Mouse (Mus musculus) gastrocnemius, adult 18-20 months (tissue): ENCODE measurements around the gene Bckdk. TPM values are rescaled to one million over a fixed set of nuclear protein-coding genes. Genes with fewer than 3 reads are reported as not detected.
"Not testable (repeated sequence)": the region's sequence is repeated elsewhere in the genome, so short reads cannot be mapped to it uniquely, and the experiment has no call there.

Source experiments
- DNase-seq: peaks from one replicate; pipeline ENCODE4 v3.0.0; 2021; ENCODE audit warnings: low spot score
- total RNA-seq, 2 experiments: library from RNA; stranded (reverse); gene quantifications; 2 replicates each; pipeline ENCODE4 v1.2.3; 2021

The Bckdk gene
- total RNA-seq, 2 experiments from 2014 or later = 169 to 173 TPM

DNA sequence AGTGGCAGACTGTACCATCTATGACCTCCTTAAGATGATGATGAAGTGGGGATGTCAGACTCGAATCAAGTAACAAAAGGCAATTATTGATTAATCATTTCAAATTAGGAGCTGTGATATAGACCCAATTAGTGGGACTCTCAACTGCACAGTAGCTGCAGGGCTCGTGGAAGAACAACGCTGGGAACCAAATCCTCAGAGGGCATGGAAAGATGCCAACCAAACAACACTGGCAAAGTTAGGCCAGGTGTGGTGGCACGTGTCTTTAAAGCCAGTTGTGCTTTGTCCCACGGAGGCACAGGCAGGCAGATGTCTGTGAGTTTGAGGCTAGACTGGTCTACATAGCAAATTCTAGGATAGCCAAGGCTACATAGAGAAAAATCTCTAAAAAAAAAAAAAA, 26.8 kb downstream of the Bckdk start:
- no peak for DNase-seq

DNA sequence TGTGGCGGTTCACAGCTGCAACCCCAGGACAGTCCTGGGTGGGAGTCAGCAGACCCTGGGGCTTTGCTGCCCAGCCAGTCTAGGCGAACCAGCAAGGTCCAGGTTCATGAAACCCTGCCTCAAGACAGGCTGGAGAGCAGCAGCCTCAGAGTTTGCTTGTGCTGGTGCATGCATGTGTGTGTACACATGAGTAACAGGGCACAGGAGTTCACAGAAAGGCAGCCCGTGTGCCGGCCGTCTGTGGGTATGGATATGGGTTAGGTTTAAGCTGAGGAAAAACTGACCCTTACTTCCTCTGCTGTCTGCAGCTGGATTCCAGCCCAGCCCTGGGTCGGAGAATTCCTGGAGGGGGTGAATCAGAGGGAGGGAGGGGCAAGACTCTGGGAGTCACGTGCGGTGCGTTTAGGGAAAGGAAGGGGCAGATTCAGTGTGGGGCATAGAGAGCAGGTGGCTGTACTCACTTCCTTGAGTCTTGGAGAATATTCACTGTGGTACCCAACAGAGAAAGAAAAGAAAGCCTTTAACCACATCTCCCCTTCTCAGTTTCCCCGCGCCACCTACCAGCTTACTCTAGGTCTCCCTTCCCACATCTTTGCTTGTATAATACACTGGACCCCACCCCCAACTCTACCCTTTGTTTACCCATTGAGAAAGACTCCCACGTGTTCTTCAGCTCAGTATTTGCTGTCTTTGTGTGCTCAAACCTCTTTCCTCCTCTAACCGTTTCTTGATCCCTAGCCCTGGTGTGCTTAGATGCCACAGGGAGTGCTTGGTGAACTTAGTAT, 27.7 kb downstream of the Bckdk start:
- no peak for DNase-seq

DNA sequence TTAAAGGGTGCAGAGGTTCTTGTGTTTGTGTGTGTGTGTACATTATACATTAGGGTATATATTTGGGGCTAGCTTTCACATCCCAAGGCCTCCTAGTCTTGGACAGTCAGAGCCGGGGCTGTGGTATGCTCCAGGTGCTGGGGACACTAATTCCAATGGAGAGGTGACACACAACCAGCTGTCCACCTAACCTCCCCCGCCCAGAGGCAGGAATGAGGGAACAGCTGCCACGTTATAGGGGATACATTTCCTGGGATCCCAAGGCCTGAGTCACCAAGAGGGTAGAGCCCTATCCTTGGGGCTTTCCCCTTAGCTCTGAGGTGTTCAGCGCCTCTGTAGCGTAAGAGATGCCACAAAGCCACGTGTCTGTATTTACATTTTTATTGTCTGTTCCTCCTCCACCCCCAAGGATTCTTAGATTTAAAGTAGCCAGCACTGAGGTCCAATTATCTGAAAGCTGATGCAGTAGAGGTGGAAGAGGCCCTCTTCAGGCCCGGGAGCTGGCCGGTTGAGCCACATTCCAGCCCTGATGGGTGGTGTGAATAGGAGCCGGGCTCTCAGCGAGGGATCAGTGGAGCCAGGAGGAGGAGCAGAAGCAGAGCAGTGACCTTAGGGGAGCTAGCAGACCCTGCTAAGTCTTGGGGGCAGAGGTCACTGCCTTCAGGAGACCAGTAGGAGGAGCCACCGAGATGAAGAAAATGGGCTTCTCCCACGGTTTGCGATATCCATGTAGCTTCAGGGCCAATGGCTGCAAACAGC, 28.6 kb downstream of the Bckdk start:
- DNase-seq = no peak

DNA sequence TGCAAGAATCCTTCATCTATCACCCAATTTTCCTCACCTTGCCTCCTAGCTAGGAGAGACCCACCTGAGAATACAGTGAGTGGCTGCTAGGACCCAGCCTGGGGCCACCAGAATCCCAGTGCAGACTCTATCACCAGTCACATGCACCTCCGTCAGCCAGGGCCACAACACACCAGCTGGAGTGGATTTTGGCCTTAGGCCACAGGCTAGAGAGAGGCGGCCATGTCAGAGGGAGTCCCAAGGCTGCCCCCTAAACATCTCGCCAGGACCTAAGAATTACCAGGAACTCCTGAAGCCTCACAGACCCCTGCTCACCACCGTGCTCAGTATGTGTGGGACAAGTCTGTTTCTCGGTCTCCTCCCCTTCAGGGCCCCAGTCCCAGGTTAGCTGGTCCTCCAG, 30.2 kb downstream of the Bckdk start:
- DNase-seq = no peak

DNA sequence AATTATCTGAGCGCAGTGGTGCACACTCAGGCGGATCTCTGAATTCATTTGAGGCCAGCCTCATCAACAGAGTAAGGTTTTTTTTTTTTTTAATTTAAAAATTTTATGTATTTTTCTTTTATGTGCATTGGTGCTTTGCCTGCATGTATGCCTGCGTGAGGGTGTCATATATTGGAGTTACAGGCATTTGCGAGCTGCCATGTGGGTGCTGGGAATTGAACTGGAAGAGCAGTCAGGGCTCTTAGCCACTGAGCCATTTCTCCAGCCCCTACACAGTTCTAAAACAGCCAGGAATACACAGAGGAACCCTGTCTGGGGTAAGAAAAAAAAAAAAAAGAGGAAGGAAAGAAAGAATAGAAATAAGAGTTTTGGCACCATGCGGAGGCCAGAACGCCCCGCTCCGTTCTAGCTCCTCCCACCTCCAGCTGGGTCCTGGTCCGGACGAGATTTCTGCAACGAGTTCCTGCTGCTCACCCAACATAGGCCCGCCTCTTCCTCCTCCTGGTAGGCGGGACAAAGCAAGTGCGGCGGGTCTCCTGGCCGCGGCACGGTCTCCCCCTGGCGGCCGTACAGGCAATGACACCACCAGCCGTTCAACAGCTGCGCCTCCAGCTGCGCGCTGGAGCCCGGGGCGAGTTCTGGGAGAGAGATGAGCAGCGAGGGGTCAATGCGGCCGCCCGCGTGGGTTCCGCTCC, 31.3 kb downstream of the Bckdk start:
- peak; percentile 97 for DNase-seq

DNA sequence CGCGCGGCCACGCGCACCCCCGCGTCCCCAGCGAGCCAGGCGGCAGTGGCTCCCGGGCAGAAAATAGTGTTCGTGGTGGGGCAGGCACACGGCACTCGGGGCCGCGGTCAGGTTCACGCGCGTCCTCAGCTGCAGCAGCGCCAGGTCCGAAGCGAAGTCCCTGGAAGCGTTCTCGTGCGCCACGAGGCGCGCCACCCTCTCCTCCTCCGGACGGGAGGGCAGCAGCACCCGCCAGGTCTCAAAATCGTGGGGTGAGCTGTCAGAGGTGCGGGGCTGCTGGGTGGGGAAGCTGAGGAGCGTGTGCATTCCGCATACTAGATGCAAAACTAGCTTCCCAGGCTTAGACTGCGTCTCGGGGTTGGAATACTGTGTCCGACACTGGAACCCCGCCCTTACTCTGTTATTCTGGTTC, 31.9 kb downstream of the Bckdk start:
- no peak for DNase-seq

DNA sequence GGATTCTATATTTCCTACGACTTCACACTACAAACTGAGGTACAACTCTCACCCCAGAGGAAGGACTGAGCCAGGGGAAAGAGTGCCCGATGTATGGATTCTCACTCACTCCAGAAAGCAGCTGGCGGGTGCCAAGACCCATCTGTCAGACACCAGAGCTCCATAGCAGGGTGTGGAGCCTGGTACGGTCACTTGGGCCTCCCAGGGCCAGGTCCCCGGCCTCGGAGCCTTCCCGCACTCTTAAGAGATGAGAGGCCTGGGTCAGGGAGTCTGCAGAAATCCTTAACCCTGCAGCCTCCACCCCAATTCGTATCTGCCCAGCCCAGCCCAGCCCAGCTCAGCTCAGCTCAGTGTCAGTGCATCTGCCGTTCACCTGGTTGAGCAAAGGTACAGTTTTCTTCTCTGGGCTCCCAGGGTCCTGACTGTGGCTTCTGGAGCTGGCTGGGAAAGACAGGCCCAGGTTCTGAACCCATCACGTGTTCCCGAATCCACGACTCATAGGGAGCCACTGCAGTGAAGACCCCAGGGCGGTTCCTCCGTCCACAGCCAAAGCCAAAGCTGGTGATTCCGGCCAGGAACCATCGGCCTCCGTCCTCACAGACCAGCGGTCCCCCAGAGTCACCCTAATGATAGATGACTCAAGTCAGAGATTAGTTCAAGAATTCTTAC, 32.5 kb downstream of the Bckdk start:
- no peak for DNase-seq

DNA sequence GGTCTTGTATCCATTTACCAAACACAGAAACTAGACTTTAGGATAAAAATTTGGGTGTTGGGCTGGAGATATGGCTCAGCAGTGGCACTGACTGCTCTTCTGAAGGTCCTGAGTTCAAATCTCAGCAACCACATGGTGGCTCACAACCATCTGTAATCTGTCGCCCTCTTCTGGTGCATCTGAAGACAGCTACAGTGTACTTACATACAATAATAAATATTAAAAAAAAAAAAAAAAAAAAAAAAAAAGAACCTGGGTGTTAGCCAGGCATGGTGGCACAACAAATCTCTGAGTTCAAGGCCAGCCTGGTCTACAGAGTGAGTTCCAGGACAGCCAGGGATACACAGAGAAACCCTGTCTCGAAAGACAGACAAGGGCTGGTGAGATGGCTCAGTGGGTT, 38.2 kb downstream of the Bckdk start:
- DNase-seq = not testable (repeated sequence)

DNA sequence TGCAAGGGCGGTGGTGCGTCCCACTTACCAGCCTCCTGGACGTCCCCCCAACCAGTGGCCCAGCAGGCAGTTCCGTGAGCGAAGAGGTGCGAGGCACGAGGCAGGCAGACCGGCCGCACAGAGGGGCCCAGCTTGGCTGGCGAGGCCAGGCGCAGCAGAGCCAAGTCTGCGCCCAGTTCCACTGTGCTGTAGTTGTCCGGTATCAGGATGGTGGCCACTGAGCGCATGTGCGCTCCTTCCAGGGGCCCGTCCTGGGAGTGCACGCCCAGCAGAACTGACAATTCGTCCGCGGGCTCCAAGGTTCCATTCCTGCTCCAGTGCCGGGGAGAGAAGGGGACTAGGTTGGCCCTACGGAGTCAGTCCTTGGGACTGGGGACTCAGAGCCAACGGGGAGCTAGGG, 40.7 kb downstream of the Bckdk start:
- DNase-seq = no peak

DNA sequence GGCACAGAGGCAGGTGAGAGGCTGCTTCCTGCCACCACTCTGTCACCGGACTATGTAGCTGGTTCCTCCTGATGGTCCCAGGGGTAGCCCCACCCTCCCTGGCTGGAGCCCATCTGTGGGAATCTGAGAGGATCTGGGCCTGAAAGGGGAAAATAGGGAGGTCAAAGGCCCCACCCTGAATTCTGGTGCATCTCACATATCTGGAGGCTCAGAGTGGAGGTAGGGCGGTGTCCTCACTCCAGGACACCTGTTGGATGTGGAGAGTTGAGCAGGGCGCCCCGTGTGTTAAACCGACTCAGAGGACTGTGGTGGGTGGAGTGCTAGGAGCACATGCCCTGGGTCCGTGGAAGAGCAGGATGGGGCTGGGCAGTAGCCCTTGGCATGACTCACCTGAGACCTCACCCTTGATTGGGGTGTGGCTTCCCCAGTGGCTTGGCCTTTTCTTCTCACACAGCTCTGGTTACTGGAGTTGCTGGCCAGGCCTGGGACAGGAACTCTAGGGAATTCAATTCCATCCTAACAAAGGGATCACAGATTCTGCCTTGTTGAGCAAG, 42.7 kb downstream of the Bckdk start, which contains the start of gene Prss36:
TSS of gene Prss36 (minus strand) at position 256 of the 554 bp plus-strand sequence.
- DNase-seq = no peak

DNA sequence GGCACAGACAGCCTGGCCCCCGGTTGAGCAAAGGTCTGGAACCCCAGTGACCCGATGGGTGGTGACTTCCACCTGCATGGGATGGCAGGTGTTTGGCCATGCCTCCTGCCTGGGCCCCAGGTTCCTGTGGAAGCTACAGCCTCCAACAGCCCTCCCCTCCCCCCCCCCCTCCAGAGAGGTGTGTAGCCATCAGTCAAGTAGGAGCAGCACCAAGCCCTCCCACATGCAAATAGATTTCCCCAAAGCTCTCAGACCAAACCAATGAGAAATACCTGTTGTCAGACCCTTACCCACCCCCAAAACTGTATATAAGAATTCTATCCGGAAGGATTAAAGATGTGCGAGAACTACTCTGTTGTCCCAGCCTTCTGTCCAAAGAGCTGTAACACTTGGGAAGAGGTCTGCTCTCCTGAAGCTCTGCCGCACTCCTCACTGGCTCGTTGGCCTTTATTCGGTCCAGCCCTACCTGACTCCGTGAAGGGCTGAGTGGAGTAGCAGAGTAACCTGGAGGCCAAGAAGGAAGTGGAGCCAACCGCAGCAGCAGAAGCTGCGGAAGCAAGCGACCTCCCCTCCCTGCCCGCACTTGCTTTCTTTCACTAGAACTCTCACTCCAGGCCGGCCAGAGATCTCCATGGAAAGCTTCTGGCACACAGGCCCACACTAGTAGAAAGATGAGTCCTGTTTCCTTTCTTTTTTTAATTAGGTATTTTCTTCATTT, 49.1 kb downstream of the Bckdk start:
- no peak for DNase-seq

DNA sequence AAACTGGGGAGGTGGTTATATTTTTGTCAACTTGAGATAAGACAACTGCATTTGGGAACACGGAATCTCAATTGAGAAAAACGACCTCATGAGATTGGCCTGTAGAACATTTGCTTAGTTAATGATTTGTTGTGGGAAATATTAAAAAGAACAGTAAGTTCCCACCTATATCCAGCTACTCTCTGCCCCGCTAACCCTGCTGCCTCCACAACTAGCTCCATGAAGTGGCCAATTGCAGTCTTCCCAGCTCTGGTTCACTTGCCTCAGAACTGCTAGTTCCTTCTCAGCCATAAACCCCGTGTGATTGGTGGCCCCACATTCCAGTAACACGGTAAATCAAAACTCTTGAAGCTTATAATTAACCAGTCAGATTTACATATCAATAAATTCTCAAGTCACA, 55.5 kb downstream of the Bckdk start:
- DNase-seq = no peak

Other genes starting within 250 kb of the Bckdk start
- 10 to 100 TPM; 26.2 to 37.9 TPM for gene Bcl7c, start 195.1 kb upstream of the Bckdk start, total RNA-seq
- gene Ctf1, start 191.3 kb upstream of the Bckdk start, total RNA-seq = 10 to 100 TPM; 17.3 to 17.5 TPM
- gene Ctf2, start 171.9 kb upstream of the Bckdk start, total RNA-seq = not detected
- 1 to 10 TPM; 1.4 to 1.7 TPM for gene Fbxl19, start 159.5 kb upstream of the Bckdk start, total RNA-seq
- gene Orai3, start 134.3 kb upstream of the Bckdk start, total RNA-seq = 10 to 100 TPM; 11.4 TPM
- gene Setd1a, start 127.4 kb upstream of the Bckdk start, total RNA-seq = 10 to 100 TPM; 16.2 to 17.6 TPM
- gene Gm49388, start 118.5 kb upstream of the Bckdk start, total RNA-seq = 1 to 10 TPM in 1 of 2 experiments, under 1 TPM in 1; 0.78 to 2.0 TPM
- gene Hsd3b7, start 103.5 kb upstream of the Bckdk start, total RNA-seq = 1 to 10 TPM; 4.2 TPM
- 10 to 100 TPM; 46.4 to 56.7 TPM for gene Stx4a, start 79.8 kb upstream of the Bckdk start, total RNA-seq
- 1 to 10 TPM in 1 of 2 experiments, under 1 TPM in 1; 0.74 to 1.2 TPM for gene Stx1b, start 79.5 kb upstream of the Bckdk start, total RNA-seq
- 10 to 100 TPM; 12.4 to 12.6 TPM for gene Zfp646, start 27.9 kb upstream of the Bckdk start, total RNA-seq
- gene Zfp668, start 27.3 kb upstream of the Bckdk start, total RNA-seq = 1 to 10 TPM; 3.2 to 4.1 TPM
- gene Prss53, start 13.1 kb upstream of the Bckdk start, total RNA-seq = 1 to 10 TPM; 1.9 TPM
- gene Gm21974, start 8.6 kb upstream of the Bckdk start, total RNA-seq = not detected
- gene Vkorc1, start 8.5 kb upstream of the Bckdk start, total RNA-seq = 1 to 10 TPM; 7.5 to 9.9 TPM
- 10 to 100 TPM; 23.1 to 24.7 TPM for gene Kat8, start 8.4 kb downstream of the Bckdk start, total RNA-seq
- not detected for gene Prss8, start 26.0 kb downstream of the Bckdk start, total RNA-seq
- 1 to 10 TPM; 6.1 to 7.1 TPM for gene Prss36, start 42.6 kb downstream of the Bckdk start, total RNA-seq
- 10 to 100 TPM; 83.3 to 92.1 TPM for gene Fus, start 63.4 kb downstream of the Bckdk start, total RNA-seq
- gene Pycard, start 89.8 kb downstream of the Bckdk start, total RNA-seq = under 1 TPM; 0.16 to 0.55 TPM
- 100 to 1,000 TPM; 195 to 222 TPM for gene Trim72, start 99.9 kb downstream of the Bckdk start, total RNA-seq
- gene Itgam, start 158.6 kb downstream of the Bckdk start, total RNA-seq = 1 to 10 TPM; 1.2 to 1.8 TPM
- not detected for gene Gm49368, start 158.6 kb downstream of the Bckdk start, total RNA-seq
- gene Itgax, start 225.5 kb downstream of the Bckdk start, total RNA-seq = under 1 TPM; 0.09 to 0.52 TPM